ENCODE assay signal across 22 mouse cellular contexts in the genomic region with DNA sequence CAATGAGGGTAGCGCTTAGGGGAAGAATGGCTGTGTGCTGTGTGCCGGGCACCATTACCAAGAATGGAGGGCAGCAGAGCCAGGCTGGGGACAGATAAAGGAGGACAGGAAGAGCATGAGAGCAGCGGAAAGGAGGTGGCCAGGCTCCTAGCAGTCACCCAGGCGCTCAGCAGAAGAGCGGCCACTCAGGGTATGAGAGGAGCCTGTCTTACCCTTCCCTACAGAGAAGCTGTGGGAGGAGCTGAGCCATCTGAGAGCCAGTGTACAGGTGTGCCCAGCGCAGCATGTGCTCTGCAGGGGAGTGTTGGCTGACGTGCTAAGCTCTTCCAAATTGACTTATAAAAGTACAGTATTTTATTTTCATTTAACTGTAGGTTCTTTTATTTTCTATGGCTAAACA.
"Had no signal": no experiment of that assay in that cellular context is flagged by ENCODE, and none has a peak within 500 bp of the region (broad histone marks: within the 10 kb centered on the region; RNA-seq: fewer than 3 reads in every experiment).

No protein-coding gene starts in this region.

- H3K27ac ChIP-seq: heart, embryonic 10.5 days; hindbrain, embryonic 13.5 days; hindbrain, embryonic 15.5 days; hindbrain, postnatal 0 days; limb, embryonic 12.5 days; liver, embryonic 13.5 days had no signal

- H3K9ac ChIP-seq: hindbrain, embryonic 15.5 days; limb, embryonic 12.5 days; liver, embryonic 13.5 days had no signal

- H3K4me2 ChIP-seq: hindbrain, embryonic 13.5 days; hindbrain, embryonic 15.5 days; limb, embryonic 12.5 days had no signal

- H3K9me3 ChIP-seq: heart, embryonic 10.5 days; heart, embryonic 12.5 days; hindbrain, embryonic 13.5 days; hindbrain, embryonic 15.5 days; limb, embryonic 12.5 days; liver, embryonic 13.5 days had no signal

- H3K27me3 ChIP-seq: heart, embryonic 12.5 days; hindbrain, embryonic 13.5 days; hindbrain, embryonic 15.5 days; limb, embryonic 12.5 days; liver, embryonic 13.5 days had no signal

- ATAC-seq: hindbrain, postnatal 0 days; intestine, embryonic 16.5 days had no signal

- H3K4me3 ChIP-seq: heart, embryonic 10.5 days; heart, embryonic 12.5 days; hindbrain, embryonic 13.5 days; hindbrain, embryonic 15.5 days; limb, embryonic 12.5 days; liver, embryonic 13.5 days had no signal

- DNase-seq: gastrocnemius, postnatal 14 days; gastrocnemius, postnatal 36 days; heart, adult 18-20 months; heart, postnatal 14 days; heart, postnatal 36 days; kidney, adult 11 months; kidney, adult 2 months; kidney, adult 9 months; kidney, postnatal 10 days; kidney, postnatal 36 days; layer of hippocampus, adult 9-11 months; layer of hippocampus, postnatal 36 days; left cerebral cortex, postnatal 4 days; liver; liver, embryonic 13.5 days had no signal
